Mouse (Mus musculus) G1E (cell line): ENCODE measurements around the gene Idh3b. TPM values are rescaled to one million over a fixed set of nuclear protein-coding genes. Genes with fewer than 3 reads are reported as not detected.

Experiments
- ATAC-seq: 2 replicates; pipeline ENCODE4 v1.8.0; 2016; ENCODE audit warnings: mild to moderate bottlenecking; ENCODE audit not compliant: insufficient number of reproducible peaks, poor library complexity, low FRiP score, severe bottlenecking; ENCODE audit errors: extremely low read depth
- DNase-seq: peaks from one replicate; pipeline ENCODE4 v3.0.0; 2012; ENCODE audit warnings: low spot score
- H3K27me3 ChIP-seq: 2 replicates; pipeline ENCODE4 v1.6.1; 2012; ENCODE audit warnings: mild to moderate bottlenecking, low read length, inconsistent platforms; ENCODE audit not compliant: insufficient read depth
- H3K36me3 ChIP-seq: replicated peaks from 2 replicates; pipeline ENCODE3; 2012; ENCODE audit warnings: mild to moderate bottlenecking, inconsistent platforms
- H3K4me1 ChIP-seq: 2 replicates; pipeline ENCODE4 v1.6.1; 2012; ENCODE audit warnings: low read depth, low read length, inconsistent platforms, mixed read lengths; ENCODE audit not compliant: insufficient read depth
- H3K4me3 ChIP-seq: 2 replicates; pipeline ENCODE4 v1.5.1; 2012; ENCODE audit warnings: low read depth, mild to moderate bottlenecking, inconsistent platforms, low read length, moderate library complexity, mixed read lengths
- H3K9me3 ChIP-seq: replicated peaks from 2 replicates; pipeline ENCODE4 v1.6.1; 2012; ENCODE audit warnings: inconsistent platforms
- CTCF ChIP-seq: IDR thresholded peaks from 2 replicates; pipeline ENCODE4 v1.5.1; 2012; ENCODE audit warnings: low read depth, low read length, inconsistent platforms, mixed read lengths
- GATA1 ChIP-seq: IDR thresholded peaks from 2 replicates; pipeline ENCODE4 v1.6.1; 2012; ENCODE audit warnings: borderline replicate concordance, low read length, inconsistent platforms, mixed read lengths
- GATA2 ChIP-seq: IDR thresholded peaks from 2 replicates; pipeline ENCODE4 v1.6.1; 2012; ENCODE audit warnings: low read depth, low read length, inconsistent platforms, borderline replicate concordance
- POLR2AphosphoS5 ChIP-seq: IDR thresholded peaks from 2 replicates; pipeline ENCODE4 v1.6.1; 2012; ENCODE audit warnings: low read depth, low read length, inconsistent platforms; ENCODE audit not compliant: insufficient replicate concordance
- TAL1 ChIP-seq: conservative IDR thresholded peaks from 2 replicates; pipeline ENCODE4 v1.6.1; 2012; ENCODE audit warnings: low read depth, low read length, inconsistent platforms, mixed read lengths
- polyA plus RNA-seq: library from polyadenylated mRNA; stranded (reverse); fragments of >175 nt; gene quantifications from 2 replicates; pipeline ENCODE4 v1.2.3, GENCODE M21; 2012
- total RNA-seq, 2 experiments: library from RNA; stranded (forward) in 1 of 2; stranded (reverse) in 1 of 2; fragments of 200-1000 nt in 1 of 2; fragments of >200 nt in 1 of 2; fragmentation: Nextera tagmentation in 1 of 2; gene quantifications; 2 replicates each; pipeline ENCODE4 v1.2.3; 2014 to 2017

Idh3b gene
- total and polyA plus RNA-seq, 3 experiments = 132 to 381 (median 171) TPM

GRCm38 (mm10) chr2:130256762-130257161 is 27.6 kb downstream of the Idh3b start:
- TF ChIP-seq CTCF = no peak
- TF ChIP-seq POLR2AphosphoS5 = no peak
- no peak for TF ChIP-seq TAL1
- TF ChIP-seq GATA2 = no peak
- no peak for TF ChIP-seq GATA1
- H3K9me3 ChIP-seq = no peaks in the 10 kb centered on the region
- H3K4me1 ChIP-seq = no peaks in the 10 kb centered on the region
- no peaks in the 10 kb centered on the region for H3K36me3 ChIP-seq
- H3K27me3 ChIP-seq = peaks cover 23% of the 10 kb centered on the region
- H3K4me3 ChIP-seq = no peak overlapping the region
- ATAC-seq = no peak
- no peak for DNase-seq

- no peak for DNase-seq
- TF ChIP-seq TAL1 = no peak
- no peak for TF ChIP-seq CTCF
- TF ChIP-seq POLR2AphosphoS5 = no peak
- no peak for TF ChIP-seq GATA1
- no peak for TF ChIP-seq GATA2
- Histone ChIP-seq H3K9me3 (no peaks in the 10 kb centered on the region), H3K27me3 (peaks cover 24% of the 10 kb centered on the region), H3K4me1 (no peaks in the 10 kb centered on the region), H3K4me3 (no peak overlapping the region), H3K36me3 (no peaks in the 10 kb centered on the region)
- no peak for ATAC-seq
Measured at GRCm38 (mm10) chr2:130248226-130248625, 36.1 kb downstream of the Idh3b start.

GRCm38 (mm10) chr2:130246912-130247311 is 37.4 kb downstream of the Idh3b start:
- TF ChIP-seq GATA2 (no peak), POLR2AphosphoS5 (no peak), GATA1 (no peak), TAL1 (no peak), CTCF (no peak)
- ATAC-seq = no peak
- H3K4me3 ChIP-seq = no peak overlapping the region
- H3K36me3 ChIP-seq = no peaks in the 10 kb centered on the region
- peaks cover 19% of the 10 kb centered on the region for H3K27me3 ChIP-seq
- no peaks in the 10 kb centered on the region for H3K4me1 ChIP-seq
- no peaks in the 10 kb centered on the region for H3K9me3 ChIP-seq
- peak; percentile 9 for DNase-seq

Other genes with a start within 250 kb of the Idh3b start
- not detected in 2 replicates for gene Tgm6, start 172.1 kb downstream of the Idh3b start, total RNA-seq (2014; fragmentation: Nextera tagmentation)
- gene Tgm6, start 172.1 kb downstream of the Idh3b start, total RNA-seq (2017) = 0.05 TPM in 1 of 2 replicates, not detected in the other
- gene Tgm6, start 172.1 kb downstream of the Idh3b start, polyA plus RNA-seq = not detected in 2 replicates
- gene Snrpb, start 105.1 kb downstream of the Idh3b start, total RNA-seq (2014; fragmentation: Nextera tagmentation) = 112 and 115 TPM in 2 replicates
- 252 and 274 TPM in 2 replicates for gene Snrpb, start 105.1 kb downstream of the Idh3b start, total RNA-seq (2017)
- 650 and 707 TPM in 2 replicates for gene Snrpb, start 105.1 kb downstream of the Idh3b start, polyA plus RNA-seq
- not detected in 2 replicates for gene Tmc2, start 89.4 kb downstream of the Idh3b start, total RNA-seq (2014; fragmentation: Nextera tagmentation)
- gene Tmc2, start 89.4 kb downstream of the Idh3b start, total RNA-seq (2017) = 0.05 and 0.06 TPM in 2 replicates
- gene Tmc2, start 89.4 kb downstream of the Idh3b start, polyA plus RNA-seq = not detected in 2 replicates
- gene Nop56, start 10.1 kb downstream of the Idh3b start, total RNA-seq (2014; fragmentation: Nextera tagmentation) = 673 and 768 TPM in 2 replicates
- gene Nop56, start 10.1 kb downstream of the Idh3b start, total RNA-seq (2017) = 325 and 381 TPM in 2 replicates
- 92.9 and 102 TPM in 2 replicates for gene Nop56, start 10.1 kb downstream of the Idh3b start, polyA plus RNA-seq
- 0.49 and 0.83 TPM in 2 replicates for gene Ebf4, start 10.6 kb upstream of the Idh3b start, total RNA-seq (2014; fragmentation: Nextera tagmentation)
- 0.06 TPM in 1 of 2 replicates, not detected in the other for gene Ebf4, start 10.6 kb upstream of the Idh3b start, total RNA-seq (2017)
- not detected in 2 replicates for gene Ebf4, start 10.6 kb upstream of the Idh3b start, polyA plus RNA-seq
- 0.29 TPM in 1 of 2 replicates, not detected in the other for gene Cpxm1, start 113.0 kb upstream of the Idh3b start, total RNA-seq (2014; fragmentation: Nextera tagmentation)
- gene Cpxm1, start 113.0 kb upstream of the Idh3b start, total RNA-seq (2017) = not detected in 2 replicates
- not detected in 2 replicates for gene Cpxm1, start 113.0 kb upstream of the Idh3b start, polyA plus RNA-seq
- not detected in 2 replicates for gene Gm28372, start 120.7 kb upstream of the Idh3b start, total RNA-seq (2014; fragmentation: Nextera tagmentation)
- gene Gm28372, start 120.7 kb upstream of the Idh3b start, total RNA-seq (2017) = not detected in 2 replicates
- not detected in 2 replicates for gene Gm28372, start 120.7 kb upstream of the Idh3b start, polyA plus RNA-seq
- not detected in 2 replicates for gene 1700020A23Rik, start 120.7 kb upstream of the Idh3b start, total RNA-seq (2014; fragmentation: Nextera tagmentation)
- not detected in 2 replicates for gene 1700020A23Rik, start 120.7 kb upstream of the Idh3b start, total RNA-seq (2017)
- not detected in 2 replicates for gene 1700020A23Rik, start 120.7 kb upstream of the Idh3b start, polyA plus RNA-seq
- not detected in 2 replicates for gene Tmem239, start 121.9 kb upstream of the Idh3b start, total RNA-seq (2014; fragmentation: Nextera tagmentation)
- not detected in 2 replicates for gene Tmem239, start 121.9 kb upstream of the Idh3b start, total RNA-seq (2017)
- not detected in 2 replicates for gene Tmem239, start 121.9 kb upstream of the Idh3b start, polyA plus RNA-seq
- 55.2 and 58.9 TPM in 2 replicates for gene Vps16, start 139.8 kb upstream of the Idh3b start, total RNA-seq (2014; fragmentation: Nextera tagmentation)
- gene Vps16, start 139.8 kb upstream of the Idh3b start, total RNA-seq (2017) = 180 and 190 TPM in 2 replicates
- gene Vps16, start 139.8 kb upstream of the Idh3b start, polyA plus RNA-seq = 12.6 and 20.2 TPM in 2 replicates
- gene Pced1a, start 140.2 kb upstream of the Idh3b start, total RNA-seq (2014; fragmentation: Nextera tagmentation) = 16.9 and 17.6 TPM in 2 replicates
- gene Pced1a, start 140.2 kb upstream of the Idh3b start, total RNA-seq (2017) = 13.9 and 20.0 TPM in 2 replicates
- 17.4 and 19.7 TPM in 2 replicates for gene Pced1a, start 140.2 kb upstream of the Idh3b start, polyA plus RNA-seq
- gene Ptpra, start 165.7 kb upstream of the Idh3b start, total RNA-seq (2014; fragmentation: Nextera tagmentation) = 60.6 and 97.7 TPM in 2 replicates
- gene Ptpra, start 165.7 kb upstream of the Idh3b start, total RNA-seq (2017) = 119 and 127 TPM in 2 replicates
- gene Ptpra, start 165.7 kb upstream of the Idh3b start, polyA plus RNA-seq = 11.4 and 22.6 TPM in 2 replicates